Mouse (Mus musculus) adrenal gland, postnatal 25 days (tissue): ENCODE results near the gene Tmem88. TPM values are rescaled to one million over a fixed set of nuclear protein-coding genes. Genes with fewer than 3 reads are reported as not detected.
"Not testable (repeated sequence)": the region's sequence is repeated elsewhere in the genome, so short reads cannot be mapped to it uniquely, and the experiment has no call there.

ENCODE experiments used
- DNase-seq: peaks from one replicate; pipeline ENCODE4 v3.0.0; 2021; ENCODE audit warnings: mixed read lengths
- total RNA-seq: library from RNA; stranded (reverse); gene quantifications from 2 replicates; pipeline ENCODE4 v1.2.3, GENCODE M21; 2021

The Tmem88 gene
- total RNA-seq, 1 experiment from 2014 or later: 16.9 TPM

GRCm38 (mm10) chr11:69403691-69404594 is 5.9 kb upstream of the Tmem88 start:
- no peak for DNase-seq

- no peak for DNase-seq
These were observed 4.0 kb upstream of the Tmem88 start for GRCm38 (mm10) chr11:69401987-69402386.

GRCm38 (mm10) chr11:69401210-69401637 is 3.2 kb upstream of the Tmem88 start:
- DNase-seq: peak; percentile 78

- no peak for DNase-seq
These were observed 2.2 kb upstream of the Tmem88 start for GRCm38 (mm10) chr11:69400083-69400850.

- DNase-seq: peak; percentile 35
These were observed 1.4 kb upstream of the Tmem88 start for GRCm38 (mm10) chr11:69399201-69400082.

GRCm38 (mm10) chr11:69398486-69399200 is 609 bp upstream of the Tmem88 start:
- DNase-seq: no peak

GRCm38 (mm10) chr11:69397581-69398057 is 415 bp downstream of the Tmem88 start:
- DNase-seq: peak; percentile 28

- peak; percentile 50 for DNase-seq
These were observed 1.3 kb downstream of the Tmem88 start for GRCm38 (mm10) chr11:69396772-69397171.

GRCm38 (mm10) chr11:69395634-69396373 is 2.2 kb downstream of the Tmem88 start:
- peak; percentile 89 for DNase-seq

GRCm38 (mm10) chr11:69395235-69395633 is 2.8 kb downstream of the Tmem88 start, which contains the start of the genes Naa38 and Cyb5d1:
Gene Naa38 (plus strand): TSS chr11:69395487.
Gene Cyb5d1 (minus strand): TSS chr11:69395631.
- DNase-seq: peak; percentile 87

GRCm38 (mm10) chr11:69394591-69395167 is 3.4 kb downstream of the Tmem88 start:
- not testable (repeated sequence) for DNase-seq

- DNase-seq: no peak
These were observed 7.5 kb downstream of the Tmem88 start for GRCm38 (mm10) chr11:69390400-69391034.

- DNase-seq: peak; percentile 85
These were observed 8.3 kb downstream of the Tmem88 start for GRCm38 (mm10) chr11:69389531-69390399.

GRCm38 (mm10) chr11:69388680-69389079 is 9.4 kb downstream of the Tmem88 start:
- no peak for DNase-seq

GRCm38 (mm10) chr11:69386758-69387157 is 11.3 kb downstream of the Tmem88 start:
- no peak for DNase-seq

GRCm38 (mm10) chr11:69384979-69385378 is 13.1 kb downstream of the Tmem88 start:
- no peak for DNase-seq

GRCm38 (mm10) chr11:69382478-69383105 is 15.4 kb downstream of the Tmem88 start:
- DNase-seq: no peak

- no peak for DNase-seq
These were observed 16.7 kb downstream of the Tmem88 start for GRCm38 (mm10) chr11:69381356-69381755.
